Mouse (Mus musculus): ENCODE results near the gene Tead1. TPM values are rescaled to one million over a fixed set of nuclear protein-coding genes. Genes with fewer than 3 reads are reported as not detected.

Gene Tead1
- polyA plus RNA-seq, 1 experiment from 2014 or later, result 7.4 TPM

Small RNA genes lying within 50 kb of the gene (microRNA-seq; reads per million reads assigned to microRNA genes)
- not detected for gene Gm44462 (ENCODE audit: borderline number of aligned reads)

Measured in liver, embryonic 11.5 days (tissue).